Mouse (Mus musculus) frontal cortex, postnatal 10 days (tissue): ENCODE measurements around the gene Mprip.
"Not testable (repeated sequence)": the region's sequence is repeated elsewhere in the genome, so short reads cannot be mapped to it uniquely, and the experiment has no call there.

Experiments
- DNase-seq, 2 experiments: peaks; one replicate each; pipeline ENCODE4 v3.0.0; 2022; ENCODE audit warnings: low spot score in 2 of 2, mixed read lengths in 1 of 2

Mprip gene

DNA sequence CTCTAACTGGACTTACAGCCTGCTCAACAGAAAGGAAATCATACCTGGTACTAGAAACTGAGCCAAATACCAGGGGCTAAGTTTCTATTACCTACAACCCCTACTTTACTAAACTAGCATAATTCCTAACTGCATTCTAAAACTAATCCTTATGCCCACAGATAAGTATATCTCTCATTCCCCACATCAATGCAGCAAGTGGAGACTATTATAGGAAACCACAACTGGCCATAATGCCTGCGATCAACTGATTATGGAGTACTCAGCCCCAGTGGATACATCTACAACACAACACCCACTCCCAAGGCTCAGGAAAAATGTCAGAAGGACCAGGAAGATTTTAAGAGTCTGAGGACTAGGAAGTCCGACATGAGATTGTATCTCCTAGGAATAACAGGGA is 7.6 kb upstream of the Mprip start:
- no peak for DNase-seq

DNA sequence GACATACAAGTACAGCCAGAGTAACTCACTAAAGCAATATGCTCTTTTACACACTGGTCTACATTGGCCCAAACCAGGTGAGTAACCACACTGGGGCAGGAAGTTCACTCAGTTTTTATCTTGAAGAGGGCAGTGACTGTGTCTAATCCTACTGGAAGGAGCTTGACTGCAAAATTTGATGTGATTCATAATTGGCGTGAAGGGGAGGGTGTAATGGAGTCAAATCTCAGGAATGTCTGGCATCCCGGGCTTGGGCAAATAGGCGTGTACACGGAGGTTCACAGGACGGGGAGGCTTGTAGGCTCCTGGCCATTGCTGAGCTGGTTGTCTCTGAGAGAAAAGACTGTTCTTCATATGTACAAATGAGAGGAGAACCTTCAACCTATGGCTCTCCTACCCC is 5.8 kb upstream of the Mprip start:
- no peak for DNase-seq

DNA sequence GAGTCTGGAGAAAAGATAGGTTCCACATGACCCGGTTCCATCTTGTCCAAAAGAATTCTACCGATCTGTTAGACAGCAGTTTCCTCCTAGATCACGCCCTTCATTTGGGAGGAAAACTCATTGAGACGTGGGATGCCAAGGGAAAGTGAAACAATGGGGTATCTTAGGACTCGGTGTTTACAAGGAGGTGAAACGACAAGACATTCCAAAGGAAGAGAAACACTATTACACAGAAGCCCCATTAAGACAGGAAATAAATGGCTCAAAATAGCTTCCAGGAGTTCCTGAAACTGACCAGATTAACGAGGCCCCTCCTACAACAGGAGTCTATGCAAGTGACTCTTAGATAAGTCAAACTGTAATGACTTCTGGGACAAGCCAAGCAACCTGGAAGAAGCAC is 5.1 kb upstream of the Mprip start:
- DNase-seq: no peak

DNA sequence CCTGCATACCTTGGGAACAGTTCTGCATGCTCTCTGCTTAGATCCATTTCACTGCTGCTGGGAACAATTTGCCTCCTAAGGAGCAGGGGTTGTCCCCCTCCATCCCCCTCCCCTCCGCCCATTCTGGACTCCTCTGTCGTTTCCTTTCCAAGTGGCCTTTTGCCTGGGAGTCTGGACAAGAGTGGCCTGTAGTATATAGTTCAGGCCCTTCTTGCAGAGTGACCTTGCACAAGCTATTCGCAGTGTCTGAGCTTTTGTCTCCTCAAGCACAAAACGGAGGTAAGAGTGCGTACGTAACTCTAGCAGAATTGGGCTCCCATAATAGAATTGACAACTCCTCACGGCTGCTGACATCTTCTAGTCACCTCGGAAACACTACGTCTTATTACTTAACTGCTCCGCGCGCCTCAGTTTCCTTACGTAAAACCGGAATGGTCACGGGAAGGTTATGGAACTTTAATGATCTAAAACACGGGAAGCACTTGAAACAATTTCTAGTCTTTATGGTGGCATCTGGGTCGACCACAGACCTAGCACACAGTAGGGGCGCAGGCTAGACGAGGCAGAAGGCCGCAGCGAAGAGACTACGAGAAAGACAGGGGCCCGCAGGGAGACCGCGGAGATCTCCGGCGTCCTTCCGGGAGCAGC is 620 bp downstream of the Mprip start:
- DNase-seq: no peak

DNA sequence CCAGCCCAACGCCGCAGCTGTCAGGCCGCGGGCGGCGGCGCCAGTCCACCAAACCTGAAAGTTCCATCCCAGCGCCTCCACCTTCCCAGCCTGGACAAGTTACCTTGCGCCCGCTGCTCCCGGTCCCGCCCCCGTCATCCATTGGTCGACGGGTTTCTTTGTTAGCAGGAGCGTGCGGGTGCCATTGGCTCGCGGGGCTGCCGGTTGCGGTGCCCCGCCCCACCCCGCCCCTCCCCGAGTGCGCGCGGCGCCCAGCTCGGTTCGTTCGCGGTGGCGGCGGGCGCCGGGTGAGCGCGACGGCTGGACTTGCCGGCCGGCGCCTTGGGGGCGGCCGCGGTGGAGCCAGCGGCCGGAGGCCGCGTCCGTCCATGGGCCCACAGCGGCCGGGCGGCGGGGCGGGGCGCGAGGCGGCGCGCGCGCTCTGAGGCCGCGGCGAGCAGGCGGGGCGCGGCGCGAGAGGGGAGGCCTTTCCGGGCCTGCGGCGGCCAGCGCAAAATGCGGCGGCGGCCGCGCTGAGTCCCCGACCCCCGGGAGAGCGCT is 1.2 kb downstream of the Mprip start:
- DNase-seq: peak; percentile 93 to 95

DNA sequence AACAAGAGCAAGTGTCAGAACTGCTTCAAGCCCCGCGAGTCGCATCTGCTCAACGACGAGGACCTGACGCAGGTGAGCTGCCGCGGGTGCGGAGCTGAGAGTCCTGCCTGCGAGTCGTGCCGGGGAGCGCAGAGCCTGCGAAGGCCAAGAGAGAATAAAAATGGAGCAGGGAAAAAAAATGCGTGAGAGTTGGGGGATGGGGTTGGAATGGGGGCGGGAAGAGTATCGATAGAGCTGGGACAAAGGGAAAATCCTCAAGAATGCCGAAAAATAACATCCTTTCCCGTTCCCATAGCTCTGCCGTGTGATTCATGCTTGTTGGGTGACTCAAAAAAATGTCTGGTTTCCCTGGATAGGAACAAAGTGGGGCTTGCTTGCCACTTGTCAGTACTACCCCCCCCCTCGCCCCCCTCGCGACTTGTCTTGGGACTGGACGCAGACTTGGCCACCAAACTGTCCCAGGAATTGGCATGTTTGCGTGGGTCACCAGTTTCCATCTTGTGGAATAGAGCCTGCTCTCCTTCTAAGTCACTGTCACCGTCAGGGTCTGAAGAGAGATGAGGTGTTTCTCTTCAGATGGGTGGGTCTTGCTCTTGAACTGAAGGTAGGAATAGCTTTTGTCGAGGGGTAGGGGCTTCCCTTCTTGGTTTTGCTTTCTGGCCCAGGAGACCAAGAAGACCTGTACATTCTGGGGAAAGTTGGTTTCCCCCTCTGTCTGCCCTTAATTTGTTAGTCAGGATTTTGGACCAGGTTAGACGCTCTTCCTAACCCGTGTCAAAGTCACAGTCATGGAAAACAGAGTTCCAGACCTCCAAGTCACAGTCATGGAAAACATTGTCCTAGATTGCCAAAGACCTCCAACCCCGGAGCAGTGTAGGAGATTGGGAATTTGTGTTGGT is 2.0 kb downstream of the Mprip start:
- peak in 1 of 2 experiments; percentile 26 for DNase-seq

DNA sequence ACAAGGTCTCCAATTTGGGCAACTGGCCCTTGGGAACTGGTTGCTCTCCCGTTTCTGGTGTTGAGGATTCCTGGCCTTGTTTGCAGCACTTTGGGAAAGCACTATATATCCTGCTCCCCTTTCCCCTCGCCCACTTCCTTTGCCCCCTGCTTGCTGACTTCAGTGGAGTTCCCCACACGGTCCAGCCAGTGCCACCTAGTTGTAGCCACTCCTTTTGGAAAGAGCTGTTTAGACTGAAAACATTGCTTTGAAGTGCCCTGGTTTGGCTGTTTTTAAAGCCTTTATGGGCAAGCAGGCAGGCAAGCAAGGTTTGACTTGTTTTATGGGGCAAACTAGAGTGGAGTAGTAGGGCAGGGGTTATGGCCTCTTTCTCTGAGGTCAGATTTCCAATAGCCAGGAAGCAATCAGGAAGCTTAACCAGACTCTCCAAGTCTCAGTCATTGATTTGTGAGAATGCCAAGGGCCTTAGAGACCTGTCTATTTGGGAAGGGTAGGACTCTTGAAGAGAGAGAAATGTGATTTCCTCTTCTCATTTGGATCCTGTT is 2.7 kb downstream of the Mprip start:
- DNase-seq: no peak

DNA sequence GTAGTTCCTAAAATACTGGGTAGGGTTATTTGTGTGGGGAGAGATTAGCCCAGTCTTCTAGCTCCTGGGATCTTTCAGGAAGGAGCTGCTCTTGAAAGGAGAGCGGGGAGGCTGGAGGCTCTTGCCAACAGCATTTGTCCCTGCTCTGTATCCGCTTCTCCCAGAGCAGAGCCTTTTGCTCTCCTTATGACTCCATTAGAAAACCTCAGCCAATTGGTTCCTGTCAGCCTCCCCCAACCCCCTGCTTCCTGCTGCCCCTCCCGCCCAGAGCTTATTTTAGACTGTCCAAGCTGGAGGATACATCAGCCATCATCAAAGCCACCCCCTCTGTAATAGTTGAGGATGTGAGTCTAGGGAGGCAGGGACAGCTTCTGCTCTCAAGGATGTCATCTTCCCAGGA is 3.7 kb downstream of the Mprip start:
- DNase-seq: peak in 1 of 2 experiments; percentile 32

DNA sequence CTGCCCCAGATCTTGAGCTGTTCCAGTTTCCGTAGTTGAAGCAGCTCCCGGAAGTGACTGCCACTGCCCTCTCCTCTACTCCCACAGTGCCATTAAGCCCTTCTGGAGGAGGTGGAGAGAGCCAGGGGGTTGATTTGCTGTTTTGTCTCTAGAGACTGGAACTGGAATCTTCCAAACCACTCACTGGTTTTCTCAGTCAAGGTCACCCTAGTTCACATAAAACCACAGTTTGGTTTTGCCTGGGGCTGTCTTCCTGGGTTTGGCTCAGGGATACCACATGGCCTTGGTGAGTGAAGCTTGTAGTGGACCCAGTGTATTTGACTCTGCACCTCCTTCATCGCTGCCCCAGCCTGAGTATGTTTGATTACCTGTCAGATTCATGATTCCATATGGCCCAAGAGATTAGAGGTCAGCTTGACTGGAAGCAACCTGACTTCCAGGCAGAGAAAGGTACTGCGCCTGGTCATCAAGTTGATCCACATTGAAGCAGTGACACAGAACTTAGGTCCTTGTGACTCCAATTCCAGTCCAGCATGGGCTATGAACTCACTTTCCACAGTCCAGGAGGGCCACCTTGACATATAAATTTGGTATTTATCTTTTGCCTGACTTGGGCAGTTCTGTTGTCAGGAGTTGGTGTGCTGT is 10.1 kb downstream of the Mprip start:
- DNase-seq: no peak

DNA sequence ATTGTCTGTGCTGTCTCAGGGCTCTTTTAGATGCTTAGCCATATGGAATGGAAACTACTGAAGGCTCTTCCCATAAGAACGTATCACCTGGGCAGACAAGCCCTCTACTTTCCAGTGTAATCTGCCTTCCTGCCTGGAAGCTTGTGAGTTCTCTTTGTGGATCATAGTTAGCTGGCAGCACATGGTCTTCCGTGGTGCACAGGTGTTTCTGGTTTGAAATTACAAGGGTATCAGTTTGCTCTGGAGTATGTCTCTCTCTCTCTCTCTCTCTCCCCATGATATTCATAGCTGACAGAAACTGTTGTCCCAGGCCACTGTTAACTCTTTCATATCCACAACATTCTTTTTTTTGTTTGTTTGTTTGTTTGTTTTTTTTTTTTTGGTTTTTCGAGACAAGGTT is 12.9 kb downstream of the Mprip start:
- no peak for DNase-seq

DNA sequence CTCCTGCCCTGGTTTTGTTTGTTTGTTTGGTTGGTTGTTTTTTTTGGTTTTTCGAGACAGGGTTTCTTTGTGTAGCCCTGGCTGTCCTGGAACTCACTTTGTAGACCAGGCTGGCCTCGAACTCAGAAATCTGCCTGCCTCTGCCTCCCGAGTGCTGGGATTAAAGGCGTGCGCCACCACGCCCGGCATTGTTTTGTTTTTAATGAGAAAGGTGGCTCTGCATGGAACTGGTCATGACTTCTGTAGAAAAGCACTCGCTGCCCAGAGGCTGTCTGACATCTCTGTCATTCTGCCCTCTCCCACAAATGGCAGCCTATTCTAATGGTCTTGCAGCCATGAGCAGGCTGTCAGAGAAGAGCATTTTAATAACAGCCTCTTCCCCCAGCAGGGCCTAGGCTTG is 13.6 kb downstream of the Mprip start:
- DNase-seq: not testable (repeated sequence)

DNA sequence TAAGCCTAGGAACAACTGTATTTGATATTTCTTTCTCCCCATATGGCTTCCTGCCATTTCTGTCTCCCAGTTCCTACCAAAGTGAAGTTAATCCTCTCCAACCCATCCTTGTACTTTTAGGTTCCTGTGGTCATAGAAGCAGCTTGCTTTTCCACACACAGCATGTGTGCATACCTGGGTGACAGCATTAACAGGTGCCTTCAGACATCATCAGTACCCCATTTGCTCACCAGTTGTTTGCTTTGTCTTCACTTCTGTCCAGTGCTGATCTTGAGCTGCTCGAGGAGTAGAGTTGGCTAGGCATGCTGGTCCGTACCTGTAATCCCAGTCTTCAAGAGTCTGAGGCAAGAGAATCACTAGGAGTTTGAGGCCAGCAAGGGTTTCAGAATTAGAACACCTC is 16.7 kb downstream of the Mprip start:
- no peak for DNase-seq

DNA sequence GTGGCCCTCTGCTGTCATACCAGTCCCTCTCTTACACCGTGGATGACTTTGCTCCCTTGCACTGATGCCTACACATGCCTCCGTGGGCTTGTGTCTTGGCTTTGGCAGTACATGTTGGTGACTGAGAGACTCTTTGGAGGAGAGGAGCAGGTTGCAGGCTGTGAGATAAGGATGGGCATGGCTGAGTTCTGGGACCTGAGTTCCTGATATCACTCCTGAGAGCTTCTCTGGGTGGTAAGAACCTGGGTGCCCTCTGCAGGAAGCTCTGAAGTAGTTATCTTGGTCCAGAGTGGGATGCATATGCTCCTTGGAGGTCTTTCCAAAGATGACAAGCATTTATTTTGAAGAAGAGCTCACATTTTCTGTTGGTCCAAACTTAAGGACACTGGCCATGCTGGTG is 17.6 kb downstream of the Mprip start:
- DNase-seq: no peak

DNA sequence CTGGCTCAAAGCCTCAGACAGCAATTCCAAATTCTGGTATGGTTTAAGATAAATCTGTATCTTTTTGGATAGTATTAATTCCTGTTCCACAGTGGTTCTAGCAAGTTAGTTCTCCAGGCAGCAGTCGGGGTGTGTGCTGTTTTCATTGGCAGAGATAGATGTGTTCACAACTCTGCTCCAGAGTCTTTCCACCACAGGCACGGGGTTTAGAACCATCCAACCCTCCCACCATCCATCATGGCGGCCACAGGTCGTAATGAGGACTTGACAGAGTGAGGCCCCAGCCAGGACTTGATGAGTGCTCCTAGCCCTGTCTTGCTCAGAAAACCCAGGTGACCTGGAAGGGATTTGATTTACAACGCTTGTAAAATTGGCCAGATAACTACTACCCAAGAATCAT is 19.0 kb downstream of the Mprip start:
- no peak for DNase-seq

DNA sequence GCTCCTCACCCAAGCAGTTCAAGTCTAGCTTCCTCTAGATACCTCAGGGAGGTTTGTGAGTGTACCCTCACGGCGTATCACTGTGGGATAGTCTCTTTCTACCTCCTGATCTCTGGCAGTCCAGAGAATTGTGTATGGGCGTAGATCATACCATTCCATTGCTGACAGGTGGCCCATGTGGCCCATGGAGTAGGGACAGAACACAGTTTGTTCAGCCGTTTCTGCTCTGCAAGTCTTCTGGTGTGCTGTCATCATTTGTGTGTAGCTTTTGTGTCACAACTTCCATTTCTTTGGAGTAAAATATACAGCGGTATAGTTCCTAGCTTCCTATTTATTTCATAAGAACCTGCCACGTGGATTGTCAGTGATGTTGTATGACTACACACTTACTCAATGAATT is 23.9 kb downstream of the Mprip start:
- DNase-seq: no peak

DNA sequence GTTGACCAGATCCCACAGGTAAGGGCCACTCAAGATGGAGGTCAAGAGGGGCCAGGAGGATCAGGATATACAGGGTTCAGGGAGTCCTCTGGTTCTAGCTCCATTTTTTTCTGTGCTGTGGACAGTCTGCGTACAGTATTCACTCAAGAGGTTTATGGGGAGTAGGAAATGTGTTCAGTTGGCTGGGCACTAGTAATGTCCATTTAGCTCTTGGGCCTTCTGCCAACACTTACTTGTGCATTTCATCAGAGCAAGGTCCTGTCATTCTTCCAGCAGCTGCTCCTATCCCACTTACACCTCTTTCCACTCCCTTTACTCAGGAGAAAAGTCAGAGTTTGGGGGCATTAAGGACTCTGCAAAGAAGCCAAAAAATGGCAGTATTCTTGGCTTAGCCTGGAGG is 33.4 kb downstream of the Mprip start:
- DNase-seq: no peak

DNA sequence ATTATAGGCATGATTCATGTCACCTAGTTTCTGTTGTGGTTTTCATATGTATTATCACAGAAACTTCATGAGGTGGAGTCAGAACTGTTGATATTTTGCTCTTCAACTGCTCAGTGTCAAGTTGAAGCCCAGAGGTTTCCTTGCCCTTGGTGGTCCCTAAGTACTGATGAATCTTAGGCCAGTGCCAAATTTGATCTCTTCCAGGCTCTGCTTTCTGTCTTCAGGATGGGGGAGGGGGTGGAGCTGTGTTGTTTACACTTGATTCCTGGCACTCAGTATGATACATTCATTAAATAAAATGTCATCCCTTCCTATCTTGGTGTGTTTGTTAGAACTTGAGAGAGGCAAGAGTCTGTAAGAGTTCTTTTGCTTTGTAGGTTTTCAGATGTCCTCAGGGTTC is 34.4 kb downstream of the Mprip start:
- no peak for DNase-seq

DNA sequence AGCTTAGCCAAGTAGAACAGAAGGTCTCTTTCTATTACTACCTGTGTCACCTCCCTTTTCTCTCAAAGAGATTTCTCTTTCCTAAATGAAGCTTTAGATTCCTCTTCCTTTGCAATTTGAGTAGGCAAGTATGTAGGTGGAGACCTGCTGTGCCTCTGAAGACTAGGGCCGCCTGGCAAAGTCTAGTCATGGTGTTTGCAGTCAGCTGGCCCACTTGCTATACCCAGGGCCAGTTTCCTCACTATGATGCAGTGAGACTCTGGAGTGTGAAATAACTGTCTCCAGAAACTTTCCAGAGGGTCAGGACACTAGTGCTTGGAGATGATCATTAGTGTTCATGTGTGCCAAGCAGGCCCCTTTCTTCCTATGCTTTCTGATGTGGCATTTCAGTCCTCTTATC is 36.5 kb downstream of the Mprip start:
- DNase-seq: no peak

DNA sequence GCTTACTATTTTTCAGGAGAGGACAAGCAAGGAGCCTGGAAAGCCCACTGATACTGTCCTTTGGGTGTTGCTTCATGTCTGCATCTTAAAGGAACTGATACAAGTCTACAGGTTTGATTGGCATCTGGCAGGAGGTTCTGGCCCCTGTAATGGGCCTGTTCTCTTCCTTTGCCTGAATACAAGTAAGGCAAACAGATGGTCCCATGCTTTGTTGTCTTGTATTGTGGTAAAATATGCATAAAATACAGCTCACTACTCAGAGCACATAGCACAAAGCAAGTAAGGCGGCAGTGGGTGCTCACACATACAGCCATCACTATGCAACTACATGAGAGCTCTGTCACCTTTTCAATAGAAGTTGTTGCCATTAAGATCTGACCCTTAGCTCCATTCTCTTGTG is 39.7 kb downstream of the Mprip start:
- no peak for DNase-seq

DNA sequence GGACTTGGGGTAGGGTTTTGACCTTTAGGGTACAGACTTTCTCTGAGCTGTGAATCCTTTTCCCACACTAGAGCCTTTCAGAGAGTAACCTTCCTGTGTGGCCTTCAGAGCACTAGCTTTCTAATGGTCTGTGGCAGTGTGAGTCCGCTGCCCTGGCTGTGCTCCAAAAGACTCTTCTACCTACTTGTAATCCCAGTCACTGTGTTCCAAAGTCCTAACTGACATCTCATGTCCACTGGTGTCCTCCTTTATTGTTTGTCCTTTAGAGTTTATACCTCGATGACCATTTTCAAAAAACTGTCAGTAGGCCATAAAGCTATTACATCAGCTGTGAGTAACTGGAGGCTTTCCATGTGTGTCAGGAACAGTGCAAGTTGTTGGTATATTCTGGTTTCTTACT is 44.0 kb downstream of the Mprip start:
- DNase-seq: no peak

DNA sequence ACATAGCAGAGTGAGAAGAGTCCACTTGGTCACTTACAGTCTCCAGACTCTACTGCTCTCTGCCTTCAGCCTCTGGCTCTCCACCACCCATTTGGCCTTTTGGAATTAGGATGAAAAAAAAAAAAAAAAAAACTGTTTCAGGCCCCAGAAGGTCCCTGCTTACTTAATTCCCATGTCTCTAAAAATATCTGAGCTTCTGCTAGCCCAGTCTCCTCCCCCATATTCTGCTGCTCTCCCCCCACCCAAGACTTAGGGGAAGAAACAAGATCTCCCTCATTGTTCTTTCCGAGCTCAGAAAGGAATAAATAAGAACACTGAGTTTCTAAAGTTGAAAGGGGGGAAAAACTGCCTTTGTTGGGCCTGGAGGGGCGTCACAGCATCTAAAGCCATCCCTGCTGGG is 46.4 kb downstream of the Mprip start:
- no peak for DNase-seq

DNA sequence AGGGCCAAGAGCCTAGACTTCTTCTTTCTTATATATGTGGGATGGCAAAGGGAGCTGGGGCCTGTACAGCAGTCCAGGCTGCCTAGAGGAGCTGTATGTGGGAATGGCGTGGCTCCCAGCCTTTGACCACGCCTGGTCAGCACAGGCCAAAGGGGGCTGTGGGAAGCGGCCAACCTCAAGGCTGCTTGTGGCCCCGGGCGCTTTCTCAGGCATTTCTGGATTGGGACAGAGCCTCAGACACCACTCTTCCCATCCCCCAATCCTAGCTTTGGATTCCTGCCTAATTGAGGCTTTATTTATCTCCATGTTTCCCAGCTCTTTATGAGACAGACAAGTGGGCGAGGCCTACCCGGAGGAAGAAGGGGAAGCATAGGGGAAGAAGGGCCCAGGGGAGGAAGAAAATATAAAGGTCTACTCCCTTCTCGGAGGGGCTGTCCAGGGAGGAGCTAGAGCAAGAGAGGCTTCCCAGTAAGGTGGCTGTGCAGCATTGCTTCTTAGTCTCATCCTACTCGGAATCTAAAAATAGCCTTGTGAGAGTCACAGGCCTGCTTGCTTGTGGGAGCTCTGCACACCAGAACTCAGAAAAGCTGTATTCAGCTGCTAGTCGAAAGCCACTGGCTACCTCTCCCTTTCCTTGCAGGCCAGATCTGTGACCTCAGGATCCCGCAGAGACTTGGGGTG is 47.0 kb downstream of the Mprip start:
- DNase-seq: peak; percentile 62 to 70
